Mouse (Mus musculus): ENCODE measurements around the gene Otos.

Otos gene

DNA sequence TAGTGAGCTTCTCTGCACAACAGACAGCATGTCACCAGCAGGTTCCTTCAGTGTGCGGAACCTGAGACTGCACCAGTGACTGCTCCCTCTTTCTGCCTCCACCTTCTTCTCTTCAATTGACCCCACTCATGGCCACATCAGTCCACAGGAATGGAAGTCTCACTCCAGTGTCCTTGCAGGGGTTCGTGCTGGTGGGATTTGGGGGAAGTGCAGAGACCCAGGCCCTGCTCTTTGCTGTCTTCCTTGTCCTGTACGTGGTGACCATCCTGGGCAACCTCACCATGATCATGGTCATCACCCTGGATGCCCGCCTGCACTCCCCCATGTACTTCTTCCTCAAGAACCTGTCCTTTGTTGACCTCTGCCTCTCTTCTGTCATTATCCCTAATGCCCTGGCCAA, 40.9 kb downstream of the Otos start:
- DNase-seq (ENCODE audit: low spot score in 2 of 2): no peak

DNA sequence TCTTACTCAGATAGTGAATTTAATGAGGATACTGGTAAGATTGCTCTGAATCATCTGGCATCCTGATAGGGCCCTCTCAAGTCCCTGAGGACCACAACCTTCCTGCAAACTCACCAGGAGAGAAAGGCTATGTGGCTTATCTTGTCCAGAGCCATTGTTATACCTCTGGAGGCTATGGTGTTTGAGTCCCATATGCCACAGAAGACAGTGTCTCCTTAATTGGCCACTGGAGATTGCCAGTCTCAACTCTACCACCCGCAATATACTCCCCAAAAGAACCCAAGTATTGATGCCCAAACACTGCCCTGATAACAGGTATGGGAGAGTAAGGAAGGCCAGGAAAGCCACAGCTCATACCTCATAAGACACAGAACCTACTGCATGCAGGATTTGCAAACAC, 43.2 kb downstream of the Otos start, which contains the start of gene Olfr1410:
Gene Olfr1410, plus strand, starts transcription at position 301 of the 400 bp plus-strand sequence.
- no peak for DNase-seq (ENCODE audit: low spot score in 2 of 2)

DNA sequence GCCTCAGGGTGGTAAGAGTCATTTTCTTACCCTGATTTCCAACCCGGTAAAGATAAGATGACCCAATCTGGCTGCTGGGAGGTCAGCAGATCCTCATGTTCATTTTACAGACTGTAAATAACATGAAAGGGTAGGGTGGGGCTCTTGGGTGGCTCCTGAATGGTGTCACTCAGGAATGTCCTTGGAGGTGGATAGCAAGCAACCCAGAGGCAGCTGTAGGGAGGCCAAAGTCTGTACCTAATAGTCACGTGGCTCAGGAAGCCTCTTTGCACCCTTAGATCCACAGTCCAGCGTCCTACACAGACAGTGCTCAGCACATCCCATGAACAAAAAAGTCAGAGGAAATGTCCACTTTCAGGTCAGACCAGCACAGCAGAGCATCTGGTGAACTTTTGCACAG, 52.6 kb downstream of the Otos start:
- no peak for DNase-seq (ENCODE audit: low spot score in 2 of 2)

All from thymus, postnatal 10 days (tissue).